Mouse (Mus musculus): Measurements from ENCODE around the gene S100a8.

The S100a8 gene

GRCm38 (mm10) chr3:90668846-90669245 lies at the start of gene S100a8:
S100a8 (plus strand) TSS chr3:90668978.
- peak; percentile 31 for DNase-seq (ENCODE audit: inconsistent ontology term)

DNA sequence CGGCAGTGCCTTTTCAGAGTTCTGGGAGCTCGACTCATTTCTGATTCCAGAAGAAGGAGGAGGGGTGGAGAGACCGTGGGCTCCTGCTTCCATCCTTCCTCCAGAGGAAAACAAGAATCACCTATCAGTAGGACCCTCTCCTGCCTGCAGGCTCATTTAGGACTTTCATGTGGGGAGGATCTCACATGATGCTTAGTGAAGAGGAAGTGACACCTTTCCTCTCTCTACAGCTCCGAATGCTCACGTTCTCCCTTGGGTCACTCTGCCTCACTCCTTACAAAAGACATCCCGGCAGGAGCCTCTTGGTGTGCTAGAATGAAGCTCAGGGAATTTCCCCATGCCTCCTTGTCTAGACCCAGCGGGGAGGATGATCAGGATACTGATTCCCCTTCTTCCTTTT lies 47.2 kb upstream of the S100a8 start:
- no peak for DNase-seq (ENCODE audit: inconsistent ontology term)

- DNase-seq (ENCODE audit: inconsistent ontology term) = peak; percentile 67
These were observed 45.2 kb upstream of the S100a8 start for GRCm38 (mm10) chr3:90623435-90624071.

- DNase-seq (ENCODE audit: inconsistent ontology term) = no peak
These were observed 43.3 kb upstream of the S100a8 start for GRCm38 (mm10) chr3:90625496-90625895.

DNA sequence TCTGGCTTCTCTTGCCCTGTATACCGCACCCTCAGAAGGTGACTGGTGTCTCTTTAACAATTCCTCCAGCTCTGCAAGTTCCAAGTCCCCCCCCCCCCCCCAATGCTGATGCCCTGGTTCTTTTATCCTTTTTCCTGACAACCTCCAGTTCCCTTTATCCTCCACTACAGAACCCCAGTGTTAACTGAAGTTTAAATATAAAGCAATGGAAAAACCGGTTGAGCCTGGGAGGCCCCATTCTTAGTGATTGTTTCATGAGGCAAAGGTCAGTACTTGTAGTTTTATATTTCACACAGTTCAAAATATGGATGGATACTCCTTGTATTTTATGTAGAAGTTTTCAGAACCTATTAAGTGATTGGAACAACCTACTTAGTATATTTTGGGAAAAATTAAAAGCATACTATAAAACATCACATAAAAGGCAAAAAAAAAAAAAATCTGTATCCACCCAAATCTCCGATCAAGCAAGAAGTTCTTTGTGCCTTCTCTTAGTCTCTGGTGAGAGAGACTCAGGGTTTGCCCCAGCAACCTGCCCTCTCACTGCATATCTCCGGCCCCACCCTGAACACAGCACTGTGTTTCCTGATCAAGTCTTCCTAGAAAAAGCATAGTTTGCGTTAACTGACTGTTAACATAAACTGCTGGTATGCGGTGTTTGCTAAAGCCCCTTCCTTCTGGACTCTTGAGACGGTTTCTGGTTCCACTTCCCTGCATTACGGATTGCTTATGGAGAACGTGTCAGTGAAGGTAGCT lies 42.3 kb upstream of the S100a8 start:
- no peak for DNase-seq (ENCODE audit: inconsistent ontology term)

DNA sequence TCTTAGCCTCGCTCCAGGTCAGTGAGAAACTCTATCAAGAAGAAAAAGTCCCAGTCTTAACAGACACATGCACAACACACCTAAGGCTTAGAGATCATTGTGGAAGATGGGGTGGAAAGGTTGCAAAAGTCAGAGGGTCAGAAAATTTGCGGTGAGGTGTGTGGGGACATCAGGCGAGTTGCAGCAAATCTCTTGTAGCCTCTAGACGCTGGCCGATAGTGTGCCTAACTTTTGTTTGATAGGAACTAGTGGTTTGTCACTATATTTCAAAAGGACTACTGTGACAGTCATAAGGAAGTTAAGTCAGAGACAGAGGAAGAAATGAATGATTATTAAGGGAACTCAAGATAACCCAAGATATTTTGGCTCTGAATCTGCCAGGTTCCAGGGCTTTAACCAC lies 41.4 kb upstream of the S100a8 start:
- no peak for DNase-seq (ENCODE audit: inconsistent ontology term)

DNA sequence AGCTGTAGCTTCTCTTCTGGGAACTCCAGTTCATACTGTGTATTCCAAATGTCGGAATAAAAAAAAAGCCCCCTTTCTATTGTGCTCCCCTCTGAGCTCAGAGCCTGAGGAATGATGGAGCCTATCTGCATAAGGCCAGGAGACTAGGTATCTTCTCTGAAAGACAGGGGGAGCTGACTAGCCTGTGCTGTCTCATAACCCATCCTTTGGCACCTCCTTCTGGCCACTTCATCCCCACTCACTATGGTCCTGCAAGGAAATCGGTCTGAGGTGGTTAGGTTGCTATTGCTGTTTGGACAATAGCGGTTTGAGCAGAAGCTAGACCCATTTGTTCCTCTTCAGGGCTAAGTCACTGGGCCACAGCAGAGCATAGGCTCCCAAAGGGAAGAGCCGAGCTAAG lies 41.0 kb upstream of the S100a8 start:
- peak; percentile 62 for DNase-seq (ENCODE audit: inconsistent ontology term)

GRCm38 (mm10) chr3:90629298-90629697 lies 39.5 kb upstream of the S100a8 start:
- DNase-seq (ENCODE audit: inconsistent ontology term) = peak; percentile 40

DNA sequence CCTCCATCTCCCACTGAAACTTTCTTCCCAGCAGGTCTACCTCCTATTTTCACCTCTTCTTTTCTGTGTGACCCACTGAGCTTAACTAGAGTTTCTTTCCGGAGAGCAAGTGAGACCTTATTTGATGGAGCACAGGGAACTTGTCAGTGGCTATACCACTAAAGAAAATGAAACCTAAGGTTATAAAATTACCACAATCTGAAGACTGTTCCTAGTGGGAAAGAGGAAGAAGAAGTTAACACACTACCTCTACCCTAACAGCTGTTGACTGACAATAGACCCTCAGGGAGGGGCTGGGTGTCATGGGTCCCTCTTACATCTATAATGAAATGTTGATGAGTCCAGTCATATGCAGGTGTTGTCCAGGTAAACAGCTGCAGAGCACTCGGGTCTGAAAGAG lies 36.8 kb upstream of the S100a8 start:
- no peak for DNase-seq (ENCODE audit: inconsistent ontology term)

GRCm38 (mm10) chr3:90638511-90639275 lies 30.1 kb upstream of the S100a8 start:
- peak; percentile 88 for DNase-seq (ENCODE audit: inconsistent ontology term)

DNA sequence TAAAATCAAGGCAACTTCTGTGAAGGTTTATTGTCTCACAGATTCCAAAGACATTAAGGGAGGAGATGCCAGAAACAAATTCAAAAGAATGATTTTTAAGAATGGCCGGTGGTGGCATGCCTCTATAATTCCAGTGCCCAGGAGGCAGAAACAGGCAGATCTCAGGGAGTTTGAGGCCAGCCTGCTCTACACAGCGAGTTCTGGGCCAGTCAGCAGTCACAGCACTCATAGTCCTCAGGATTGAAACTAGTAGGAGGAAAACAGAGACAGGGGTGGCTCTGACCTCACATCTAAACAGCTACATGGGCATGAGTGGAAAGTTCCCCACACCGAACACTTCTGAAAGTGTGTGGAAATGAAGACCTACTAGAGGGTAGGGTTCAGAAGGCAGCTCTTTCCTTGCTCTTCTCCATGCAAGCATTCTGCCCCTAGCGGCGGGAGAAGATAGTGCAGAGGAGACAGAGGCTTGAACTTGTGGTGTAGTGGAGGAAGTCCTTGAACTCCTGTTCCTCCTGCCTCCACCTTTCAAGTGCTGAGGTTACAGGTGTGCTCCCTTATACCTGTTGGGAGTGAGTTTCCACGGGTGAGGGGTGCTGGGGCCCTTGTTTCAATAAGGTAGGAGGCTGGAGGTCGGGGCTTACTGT lies 29.1 kb upstream of the S100a8 start:
- DNase-seq (ENCODE audit: inconsistent ontology term) = no peak

GRCm38 (mm10) chr3:90640981-90641380 lies 27.8 kb upstream of the S100a8 start:
- no peak for DNase-seq (ENCODE audit: inconsistent ontology term)

GRCm38 (mm10) chr3:90644220-90644619 lies 24.6 kb upstream of the S100a8 start:
- no peak for DNase-seq (ENCODE audit: inconsistent ontology term)

DNA sequence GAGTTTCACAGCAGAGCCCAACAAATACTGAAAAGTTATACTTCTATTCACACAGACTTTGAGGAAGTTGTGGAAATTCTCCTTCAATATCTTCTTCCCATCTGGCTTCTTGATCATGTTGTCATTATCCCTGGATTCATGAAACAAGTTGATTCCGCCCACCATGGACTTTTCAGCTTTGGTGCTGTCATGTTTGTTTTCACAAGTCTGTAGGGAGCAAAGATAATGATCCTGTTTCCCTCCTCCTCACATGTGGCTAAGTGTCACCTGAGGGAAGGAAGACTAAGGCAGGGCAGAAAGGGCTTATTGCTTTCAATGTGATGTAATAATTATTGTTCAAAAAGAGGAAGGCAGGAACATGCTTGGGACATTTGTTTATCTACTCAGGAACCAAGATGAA lies 21.5 kb upstream of the S100a8 start:
- DNase-seq (ENCODE audit: inconsistent ontology term) = no peak

DNA sequence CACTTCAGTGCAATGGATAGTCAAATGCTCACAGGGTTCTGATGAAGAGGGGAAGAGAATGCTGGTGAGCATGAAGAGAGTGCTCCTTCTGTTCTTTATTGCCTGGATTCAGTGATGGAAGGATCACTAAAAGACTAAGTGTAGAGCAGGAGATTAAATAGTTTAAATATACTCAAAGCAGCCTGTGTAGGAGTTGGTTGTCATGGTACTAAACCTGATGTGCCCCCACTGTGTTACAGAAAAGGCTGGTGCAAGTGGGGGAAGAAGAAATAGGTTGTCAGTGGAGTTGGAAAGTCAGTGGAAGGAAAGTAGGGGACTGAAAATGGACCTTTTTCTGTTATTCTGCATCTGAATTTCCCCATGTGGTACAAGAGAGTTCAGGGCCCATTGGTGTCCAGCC lies 19.8 kb upstream of the S100a8 start:
- DNase-seq (ENCODE audit: inconsistent ontology term) = no peak

- no peak for DNase-seq (ENCODE audit: inconsistent ontology term)
These were observed 18.9 kb upstream of the S100a8 start for GRCm38 (mm10) chr3:90649832-90650231.

DNA sequence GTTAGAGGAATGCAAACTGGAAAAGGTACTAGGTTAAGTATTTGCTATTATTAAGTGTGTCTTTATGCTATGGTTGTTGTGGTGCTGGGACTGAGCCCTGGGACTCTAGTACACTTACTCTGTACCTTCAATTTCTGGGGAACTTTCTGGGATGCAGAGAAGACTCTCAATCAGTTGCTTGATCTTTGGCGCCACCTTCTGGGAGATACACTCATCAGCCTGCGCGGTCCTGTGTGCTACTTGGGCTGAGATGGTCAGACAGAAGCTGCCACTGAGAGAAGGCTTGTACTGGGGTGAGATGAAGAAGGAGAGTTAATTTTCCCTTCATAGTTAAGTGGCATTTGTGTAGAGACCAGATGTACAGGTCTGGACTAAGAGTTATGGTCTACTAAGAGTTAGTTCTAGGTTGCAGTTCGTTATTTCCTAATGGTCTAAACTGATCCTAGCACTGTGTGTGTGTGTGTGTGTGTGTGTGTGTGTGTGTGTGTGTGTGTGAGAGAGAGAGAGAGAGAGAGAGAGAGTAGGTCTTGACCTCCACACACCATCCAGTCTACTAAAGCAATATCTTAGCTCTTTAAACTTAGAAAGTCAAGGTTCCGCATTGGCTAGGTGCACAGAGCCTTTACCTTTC lies 15.8 kb upstream of the S100a8 start:
- DNase-seq (ENCODE audit: inconsistent ontology term) = peak; percentile 72

GRCm38 (mm10) chr3:90653717-90654116 lies 15.1 kb upstream of the S100a8 start, which contains the start of gene S100a7a:
S100a7a (plus strand) TSS chr3:90654017.
- peak; percentile 75 for DNase-seq (ENCODE audit: inconsistent ontology term)

GRCm38 (mm10) chr3:90657405-90657804 lies 11.4 kb upstream of the S100a8 start:
- DNase-seq (ENCODE audit: inconsistent ontology term) = no peak

- DNase-seq (ENCODE audit: inconsistent ontology term) = no peak
These were observed 9.3 kb upstream of the S100a8 start for GRCm38 (mm10) chr3:90659364-90660044.

DNA sequence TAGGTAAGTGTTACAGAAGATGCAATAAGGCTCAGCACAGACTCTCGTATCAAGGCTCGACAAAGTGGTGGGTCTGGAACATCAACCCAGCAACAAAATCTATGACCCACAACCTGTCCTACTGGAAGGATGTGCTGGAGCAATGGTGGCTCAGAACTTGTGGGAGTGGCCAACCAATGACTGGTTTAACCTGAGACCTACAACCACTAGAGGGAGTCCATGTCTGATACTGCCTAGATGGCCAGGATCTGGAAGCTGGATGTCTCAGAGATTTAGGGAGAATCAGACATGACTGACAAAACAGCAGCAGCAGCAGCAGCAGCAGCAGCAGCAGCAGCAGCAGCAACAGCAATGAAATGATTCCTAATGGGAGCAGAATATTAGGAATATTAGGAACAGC lies 4.6 kb upstream of the S100a8 start:
- DNase-seq (ENCODE audit: inconsistent ontology term) = no peak

All from Muller cell, postnatal 12 days (primary cell).